Mouse (Mus musculus): ENCODE data around the gene Itga11.
"Not testable (repeated sequence)": the region's sequence is repeated elsewhere in the genome, so short reads cannot be mapped to it uniquely, and the experiment has no call there.

Gene Itga11

GRCm38 (mm10) chr9:62677641-62678549 is at the start of gene Itga11:
Gene Itga11 (plus strand): TSS chr9:62677826.
- DNase-seq (ENCODE audit: low read depth, low spot score): no peak

GRCm38 (mm10) chr9:62630631-62631240 is 46.9 kb upstream of the Itga11 start:
- DNase-seq (ENCODE audit: low read depth, low spot score): no peak

GRCm38 (mm10) chr9:62632392-62632791 is 45.2 kb upstream of the Itga11 start:
- DNase-seq (ENCODE audit: low read depth, low spot score): no peak

GRCm38 (mm10) chr9:62638045-62638444 is 39.6 kb upstream of the Itga11 start:
- no peak for DNase-seq (ENCODE audit: low read depth, low spot score)

- no peak for DNase-seq (ENCODE audit: low read depth, low spot score)
Observed at GRCm38 (mm10) chr9:62639686-62640085, 37.9 kb upstream of the Itga11 start.

GRCm38 (mm10) chr9:62640188-62640587 is 37.4 kb upstream of the Itga11 start:
- no peak for DNase-seq (ENCODE audit: low read depth, low spot score)

- no peak for DNase-seq (ENCODE audit: low read depth, low spot score)
Observed at GRCm38 (mm10) chr9:62645716-62646400, 31.8 kb upstream of the Itga11 start.

- no peak for DNase-seq (ENCODE audit: low read depth, low spot score)
Observed at GRCm38 (mm10) chr9:62646721-62647183, 30.9 kb upstream of the Itga11 start.

- DNase-seq (ENCODE audit: low read depth, low spot score): no peak
Observed at GRCm38 (mm10) chr9:62649444-62649843, 28.2 kb upstream of the Itga11 start.

GRCm38 (mm10) chr9:62650764-62651163 is 26.9 kb upstream of the Itga11 start:
- DNase-seq (ENCODE audit: low read depth, low spot score): no peak

GRCm38 (mm10) chr9:62654336-62654735 is 23.3 kb upstream of the Itga11 start:
- peak; percentile 67 for DNase-seq (ENCODE audit: low read depth, low spot score)

GRCm38 (mm10) chr9:62658016-62658415 is 19.6 kb upstream of the Itga11 start:
- no peak for DNase-seq (ENCODE audit: low read depth, low spot score)

GRCm38 (mm10) chr9:62659026-62659425 is 18.6 kb upstream of the Itga11 start:
- DNase-seq (ENCODE audit: low read depth, low spot score): no peak

- DNase-seq (ENCODE audit: low read depth, low spot score): not testable (repeated sequence)
Observed at GRCm38 (mm10) chr9:62660971-62661370, 16.7 kb upstream of the Itga11 start.

GRCm38 (mm10) chr9:62663443-62663842 is 14.2 kb upstream of the Itga11 start:
- DNase-seq (ENCODE audit: low read depth, low spot score): no peak

GRCm38 (mm10) chr9:62664115-62664725 is 13.4 kb upstream of the Itga11 start:
- DNase-seq (ENCODE audit: low read depth, low spot score): no peak

GRCm38 (mm10) chr9:62665892-62666291 is 11.7 kb upstream of the Itga11 start:
- DNase-seq (ENCODE audit: low read depth, low spot score): peak; percentile 25

GRCm38 (mm10) chr9:62668503-62668902 is 9.1 kb upstream of the Itga11 start:
- no peak for DNase-seq (ENCODE audit: low read depth, low spot score)

- DNase-seq (ENCODE audit: low read depth, low spot score): no peak
Observed at GRCm38 (mm10) chr9:62673241-62673640, 4.4 kb upstream of the Itga11 start.

GRCm38 (mm10) chr9:62675172-62675571 is 2.5 kb upstream of the Itga11 start:
- no peak for DNase-seq (ENCODE audit: low read depth, low spot score)

GRCm38 (mm10) chr9:62678550-62679155 is 1.0 kb downstream of the Itga11 start:
- no peak for DNase-seq (ENCODE audit: low read depth, low spot score)

Measured in skeletal muscle tissue, adult 2 months (tissue).